Mouse (Mus musculus): Measurements from ENCODE around the gene Gm15737. TPM values are rescaled to one million over a fixed set of nuclear protein-coding genes. Genes with fewer than 3 reads are reported as not detected.

Gene Gm15737
- polyA plus RNA-seq, 1 experiment from 2014 or later, result not detected

- H3K4me3 ChIP-seq (replicated peaks), result no peak overlapping the region
- no peaks in the 10 kb centered on the region for H3K36me3 ChIP-seq
- no peak overlapping the region for H3K4me2 ChIP-seq
- whole genome bisulfite sequencing (ENCODE audit: insufficient replicate concordance), result 54% methylated on average over 2 of the region's 2 CpGs
- ATAC-seq (ENCODE audit: low read depth) (no peak), DNase-seq (no peak)
- no peaks in the 10 kb centered on the region for H3K9me3 ChIP-seq (replicated peaks)
- H3K27ac ChIP-seq, result no peak overlapping the region
- H3K27me3 ChIP-seq, result no peaks in the 10 kb centered on the region
- no peak overlapping the region for H3K9ac ChIP-seq
- H3K4me1 ChIP-seq (replicated peaks), result no peaks in the 10 kb centered on the region
Measured at GRCm38 (mm10) chr6:92875340-92875739, 6.2 kb downstream of the Gm15737 start.

- ATAC-seq (ENCODE audit: low read depth), result no peak
- no peak for DNase-seq
- Histone ChIP-seq H3K4me1 (replicated peaks) (no peaks in the 10 kb centered on the region), H3K27ac (no peak overlapping the region), H3K9ac (no peak overlapping the region), H3K4me2 (no peak overlapping the region), H3K27me3 (no peaks in the 10 kb centered on the region), H3K36me3 (no peaks in the 10 kb centered on the region), H3K4me3 (replicated peaks) (no peak overlapping the region), H3K9me3 (replicated peaks) (no peaks in the 10 kb centered on the region)
- 12% methylated on average over 5 of the region's 5 CpGs for WGBS (ENCODE audit: insufficient replicate concordance)
Measured at GRCm38 (mm10) chr6:92876121-92876520, 7.0 kb downstream of the Gm15737 start.

GRCm38 (mm10) chr6:92877236-92877635 lies 8.1 kb downstream of the Gm15737 start:
- DNase-seq (no peak), ATAC-seq (ENCODE audit: low read depth) (no peak)
- Histone ChIP-seq H3K27me3 (no peaks in the 10 kb centered on the region), H3K27ac (no peak overlapping the region), H3K4me3 (replicated peaks) (no peak overlapping the region), H3K4me2 (no peak overlapping the region), H3K9ac (no peak overlapping the region), H3K36me3 (no peaks in the 10 kb centered on the region), H3K4me1 (replicated peaks) (no peaks in the 10 kb centered on the region), H3K9me3 (replicated peaks) (no peaks in the 10 kb centered on the region)
- 79% methylated on average over 4 of the region's 4 CpGs for WGBS (ENCODE audit: insufficient replicate concordance)

GRCm38 (mm10) chr6:92878771-92879170 lies 9.6 kb downstream of the Gm15737 start:
- no peaks in the 10 kb centered on the region for H3K36me3 ChIP-seq
- no peak overlapping the region for H3K4me3 ChIP-seq (replicated peaks)
- no peaks in the 10 kb centered on the region for H3K9me3 ChIP-seq (replicated peaks)
- no peaks in the 10 kb centered on the region for H3K27me3 ChIP-seq
- ATAC-seq (ENCODE audit: low read depth) (no peak), DNase-seq (no peak)
- H3K4me2 ChIP-seq, result no peak overlapping the region
- no peak overlapping the region for H3K9ac ChIP-seq
- no peaks in the 10 kb centered on the region for H3K4me1 ChIP-seq (replicated peaks)
- no peak overlapping the region for H3K27ac ChIP-seq
- WGBS (ENCODE audit: insufficient replicate concordance), result 76% methylated on average over 5 of the region's 5 CpGs

- ATAC-seq (ENCODE audit: low read depth) (no peak), DNase-seq (no peak)
- Histone ChIP-seq H3K4me3 (replicated peaks) (no peak overlapping the region), H3K9ac (no peak overlapping the region), H3K27me3 (no peaks in the 10 kb centered on the region), H3K4me2 (no peak overlapping the region), H3K36me3 (no peaks in the 10 kb centered on the region), H3K27ac (no peak overlapping the region), H3K4me1 (replicated peaks) (no peaks in the 10 kb centered on the region), H3K9me3 (replicated peaks) (no peaks in the 10 kb centered on the region)
- WGBS (ENCODE audit: insufficient replicate concordance), result 80% methylated on average over 14 of the region's 14 CpGs
Measured at GRCm38 (mm10) chr6:92879700-92880265, 10.6 kb downstream of the Gm15737 start.

- ATAC-seq (ENCODE audit: low read depth), result no peak
- no peaks in the 10 kb centered on the region for H3K36me3 ChIP-seq
- H3K27ac ChIP-seq, result no peak overlapping the region
- H3K4me2 ChIP-seq, result no peak overlapping the region
- H3K4me1 ChIP-seq (replicated peaks), result no peaks in the 10 kb centered on the region
- H3K27me3 ChIP-seq, result no peaks in the 10 kb centered on the region
- H3K9me3 ChIP-seq (replicated peaks), result no peaks in the 10 kb centered on the region
- no peak overlapping the region for H3K9ac ChIP-seq
- WGBS (ENCODE audit: insufficient replicate concordance), result 71% methylated on average over 5 of the region's 5 CpGs
- DNase-seq, result no peak
- H3K4me3 ChIP-seq (replicated peaks), result no peak overlapping the region
Measured at GRCm38 (mm10) chr6:92882446-92882845, 13.3 kb downstream of the Gm15737 start.

- no peak overlapping the region for H3K27ac ChIP-seq
Measured at GRCm38 (mm10) chr6:92883131-92883900, 14.2 kb downstream of the Gm15737 start.

GRCm38 (mm10) chr6:92891535-92891934 lies 22.4 kb downstream of the Gm15737 start:
- H3K4me2 ChIP-seq, result no peak overlapping the region
- H3K9me3 ChIP-seq (replicated peaks), result no peaks in the 10 kb centered on the region
- ATAC-seq (ENCODE audit: low read depth) (no peak), DNase-seq (no peak)
- no peak overlapping the region for H3K9ac ChIP-seq
- no peaks in the 10 kb centered on the region for H3K27me3 ChIP-seq
- H3K4me3 ChIP-seq (replicated peaks), result no peak overlapping the region
- no peak overlapping the region for H3K27ac ChIP-seq
- 57% methylated on average over 1 of the region's 1 CpGs for WGBS (ENCODE audit: insufficient replicate concordance)
- no peaks in the 10 kb centered on the region for H3K36me3 ChIP-seq
- H3K4me1 ChIP-seq (replicated peaks), result no peaks in the 10 kb centered on the region

More at GRCm38 (mm10) chr6:92883131-92883900, 14.2 kb downstream of the Gm15737 start:
- Histone ChIP-seq H3K4me3 (replicated peaks) (no peak overlapping the region), H3K36me3 (no peaks in the 10 kb centered on the region), H3K27me3 (no peaks in the 10 kb centered on the region), H3K9me3 (replicated peaks) (no peaks in the 10 kb centered on the region), H3K9ac (no peak overlapping the region), H3K4me2 (no peak overlapping the region), H3K4me1 (replicated peaks) (no peaks in the 10 kb centered on the region)
- ATAC-seq (ENCODE audit: low read depth) (no peak), DNase-seq (no peak)
- 60% methylated on average over 9 of the region's 9 CpGs for WGBS (ENCODE audit: insufficient replicate concordance)

GRCm38 (mm10) chr6:92904037-92904436 lies 34.9 kb downstream of the Gm15737 start:
- Histone ChIP-seq H3K9me3 (replicated peaks) (no peaks in the 10 kb centered on the region), H3K4me1 (replicated peaks) (no peaks in the 10 kb centered on the region), H3K4me2 (no peak overlapping the region), H3K27me3 (no peaks in the 10 kb centered on the region), H3K36me3 (no peaks in the 10 kb centered on the region), H3K27ac (no peak overlapping the region), H3K4me3 (replicated peaks) (no peak overlapping the region), H3K9ac (no peak overlapping the region)
- whole genome bisulfite sequencing (ENCODE audit: insufficient replicate concordance), result 51% methylated on average over 1 of the region's 1 CpGs
- no peak for DNase-seq
- ATAC-seq (ENCODE audit: low read depth), result no peak

GRCm38 (mm10) chr6:92904491-92904890 lies 35.3 kb downstream of the Gm15737 start:
- WGBS (ENCODE audit: insufficient replicate concordance), result 33% methylated on average over 2 of the region's 2 CpGs
- Histone ChIP-seq H3K27me3 (no peaks in the 10 kb centered on the region), H3K36me3 (no peaks in the 10 kb centered on the region), H3K9me3 (replicated peaks) (no peaks in the 10 kb centered on the region), H3K4me2 (no peak overlapping the region), H3K9ac (no peak overlapping the region), H3K4me1 (replicated peaks) (no peaks in the 10 kb centered on the region), H3K27ac (no peak overlapping the region), H3K4me3 (replicated peaks) (no peak overlapping the region)
- ATAC-seq (ENCODE audit: low read depth) (no peak), DNase-seq (no peak)

GRCm38 (mm10) chr6:92905922-92906321 lies 36.8 kb downstream of the Gm15737 start:
- Histone ChIP-seq H3K4me2 (no peak overlapping the region), H3K9ac (no peak overlapping the region), H3K9me3 (replicated peaks) (no peaks in the 10 kb centered on the region), H3K27ac (no peak overlapping the region), H3K4me1 (replicated peaks) (no peaks in the 10 kb centered on the region), H3K36me3 (no peaks in the 10 kb centered on the region), H3K4me3 (replicated peaks) (no peak overlapping the region), H3K27me3 (no peaks in the 10 kb centered on the region)
- 10% methylated on average over 5 of the region's 5 CpGs for WGBS (ENCODE audit: insufficient replicate concordance)
- ATAC-seq (ENCODE audit: low read depth), result no peak
- DNase-seq, result no peak

GRCm38 (mm10) chr6:92909361-92909760 lies 40.2 kb downstream of the Gm15737 start:
- Histone ChIP-seq H3K4me3 (replicated peaks) (no peak overlapping the region), H3K36me3 (no peaks in the 10 kb centered on the region), H3K4me2 (no peak overlapping the region), H3K27ac (no peak overlapping the region), H3K27me3 (no peaks in the 10 kb centered on the region), H3K9me3 (replicated peaks) (no peaks in the 10 kb centered on the region), H3K9ac (no peak overlapping the region), H3K4me1 (replicated peaks) (no peaks in the 10 kb centered on the region)
- DNase-seq, result no peak
- ATAC-seq (ENCODE audit: low read depth), result no peak
- WGBS (ENCODE audit: insufficient replicate concordance), result 60% methylated on average over 8 of the region's 8 CpGs

All from liver, embryonic 13.5 days (tissue).